Mouse (Mus musculus) thymus, postnatal 25 days (tissue): ENCODE results near the gene Defb43.

Experiments used
- DNase-seq: peaks from one replicate; pipeline ENCODE4 v3.0.0; 2022

The Defb43 gene

DNA sequence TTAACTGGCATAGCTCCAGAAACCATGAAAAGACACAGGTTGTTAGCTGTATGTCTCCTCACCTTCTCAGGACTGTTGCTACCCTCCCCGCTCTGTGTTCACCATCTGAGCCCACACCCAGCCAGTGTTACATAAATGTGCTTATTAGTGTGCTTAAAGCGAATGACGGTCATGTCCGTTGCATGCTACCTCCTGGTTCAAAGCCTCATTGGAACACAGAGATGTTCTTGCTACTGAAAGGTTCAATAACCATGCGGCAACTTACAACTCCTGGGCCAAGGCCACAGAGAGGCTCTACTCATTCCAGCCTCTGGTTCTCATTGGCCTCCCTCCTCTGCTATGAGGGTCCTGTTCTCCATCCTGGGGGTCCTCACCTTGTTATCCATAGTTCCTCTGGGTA is at the start of gene Defb43:
Defb43 (plus strand) TSS at position 301 of the 400 bp plus-strand sequence.
- DNase-seq = no peak

DNA sequence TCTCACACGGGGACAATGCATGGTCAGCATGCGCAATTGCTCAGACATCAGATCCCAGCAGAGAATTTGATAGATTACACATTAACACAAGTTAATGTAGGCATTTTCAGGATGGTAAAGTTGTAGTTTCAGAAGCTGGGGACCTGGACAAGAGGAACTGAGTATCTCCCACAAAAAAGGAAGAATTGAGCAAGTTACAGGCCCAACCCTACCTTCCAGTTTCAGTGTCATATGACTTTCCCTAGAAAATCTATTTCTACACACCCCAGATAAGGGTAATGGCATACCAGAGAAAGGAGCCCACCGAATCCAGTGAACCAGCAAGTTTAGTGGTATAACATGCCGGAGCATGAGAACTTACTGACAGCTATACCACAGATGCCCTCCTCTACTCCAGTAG is 47.9 kb upstream of the Defb43 start:
- DNase-seq = no peak

DNA sequence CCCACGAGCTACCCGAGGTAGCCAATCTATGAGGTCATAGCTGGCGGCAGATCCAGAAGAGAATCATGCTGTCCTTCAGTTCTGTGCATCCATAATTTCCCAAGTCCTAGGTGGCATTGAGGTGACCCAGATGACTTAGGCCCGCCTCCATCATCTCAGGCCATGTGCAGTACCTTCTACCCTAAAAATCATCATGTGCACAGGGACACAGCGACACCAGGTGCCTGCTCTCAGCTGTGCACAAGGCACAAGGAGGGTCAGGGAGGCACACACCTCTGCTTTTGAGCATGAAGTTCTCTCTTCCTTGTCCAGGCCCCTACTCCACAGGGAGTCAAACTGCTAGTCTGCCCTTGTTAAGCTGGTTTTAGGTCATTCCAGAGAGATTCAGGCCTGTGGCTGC is 46.2 kb upstream of the Defb43 start:
- DNase-seq = no peak

DNA sequence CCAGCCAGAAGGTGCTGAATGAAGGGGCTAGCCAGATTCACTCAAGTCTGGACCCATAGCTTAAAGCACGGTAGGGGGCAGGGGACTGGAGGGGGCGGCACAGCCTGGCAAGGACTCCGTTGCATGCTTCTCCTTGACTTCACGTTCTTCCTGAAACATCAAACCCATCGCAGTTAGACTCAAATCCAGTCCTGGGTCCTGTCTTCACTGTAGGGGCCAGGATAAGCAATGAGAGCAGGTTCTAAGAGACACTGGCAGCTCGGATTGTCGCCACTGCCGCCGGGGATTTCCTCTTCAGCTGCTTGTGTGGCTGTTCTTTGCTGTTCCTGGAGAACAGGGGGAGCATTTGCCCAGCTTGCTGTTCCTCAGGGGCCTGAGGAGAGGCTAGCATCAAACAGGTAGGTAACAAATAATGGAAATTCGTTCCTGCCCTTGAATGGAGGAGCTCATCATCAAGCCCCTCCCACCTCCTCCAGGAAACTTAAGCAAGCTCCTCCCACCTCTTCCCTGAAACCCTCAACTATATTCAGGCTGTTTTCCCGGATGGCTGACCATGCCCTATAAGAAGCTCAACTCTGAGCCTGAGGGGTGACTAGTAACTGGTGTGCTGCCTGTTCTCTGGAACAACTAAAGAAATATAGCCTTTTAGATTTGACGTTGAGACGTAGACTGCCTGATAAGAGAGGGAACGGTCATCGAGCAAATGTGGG is 45.6 kb upstream of the Defb43 start:
- no peak for DNase-seq

DNA sequence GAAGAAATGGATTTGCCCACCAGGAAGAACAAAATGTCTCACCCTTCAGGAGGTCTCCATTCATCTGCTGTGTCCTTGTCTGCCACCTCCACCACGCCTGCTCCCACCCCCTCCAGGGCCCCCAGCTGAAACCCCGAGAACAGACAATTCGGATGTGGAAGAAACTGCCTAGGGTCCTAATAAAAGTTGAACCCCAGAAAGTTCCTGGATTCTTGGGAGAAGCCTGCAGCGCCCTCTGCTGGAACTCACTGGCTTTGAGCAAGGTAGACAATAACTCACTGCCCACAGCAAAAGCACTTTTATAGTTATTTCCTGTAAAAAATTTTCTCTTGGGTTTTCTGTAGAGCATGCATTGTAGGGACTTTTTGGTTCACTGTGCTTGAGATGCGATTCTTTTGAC is 36.5 kb upstream of the Defb43 start:
- peak; percentile 73 for DNase-seq

DNA sequence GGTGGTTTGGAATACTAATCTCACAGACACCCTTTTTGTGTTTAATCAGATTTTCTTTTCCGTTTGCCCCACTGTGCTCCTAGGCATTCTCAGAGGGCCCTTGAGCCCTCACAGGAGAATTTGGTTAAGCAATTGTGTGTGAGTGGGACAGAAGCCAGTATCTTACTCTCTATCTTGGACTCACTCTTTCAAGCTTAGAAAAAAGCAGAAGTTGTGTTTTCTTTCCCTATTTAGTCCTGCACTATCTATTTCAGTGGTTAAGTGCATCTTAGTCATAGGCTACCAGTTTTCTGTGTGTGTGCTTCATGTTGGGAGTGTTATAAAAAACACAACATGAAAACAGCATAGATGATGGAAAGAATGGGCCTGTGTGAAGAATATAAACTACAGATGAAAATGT is 31.8 kb upstream of the Defb43 start:
- DNase-seq = no peak

DNA sequence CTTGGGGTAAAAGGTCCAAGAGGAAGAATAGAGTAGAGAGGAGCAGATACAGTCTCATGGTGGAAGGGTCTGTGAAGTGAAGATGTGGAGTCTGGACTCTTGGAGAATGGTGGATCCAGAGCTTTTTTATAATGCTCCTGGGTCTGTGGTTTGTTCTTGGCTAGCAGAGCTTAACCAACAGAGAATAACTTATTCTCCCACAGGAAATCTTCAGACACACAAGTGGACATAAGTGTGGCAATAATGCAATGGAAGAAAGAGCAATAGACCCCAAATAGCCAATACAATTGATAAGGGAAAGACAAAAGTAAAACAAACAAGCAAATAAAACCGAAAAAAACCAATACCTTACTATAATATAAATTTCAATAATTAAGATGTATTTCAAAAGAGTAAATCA is 27.2 kb upstream of the Defb43 start, which contains the start of gene Defb48:
Defb48 (minus strand) TSS at position 101 of the 400 bp plus-strand sequence.
- DNase-seq = no peak

DNA sequence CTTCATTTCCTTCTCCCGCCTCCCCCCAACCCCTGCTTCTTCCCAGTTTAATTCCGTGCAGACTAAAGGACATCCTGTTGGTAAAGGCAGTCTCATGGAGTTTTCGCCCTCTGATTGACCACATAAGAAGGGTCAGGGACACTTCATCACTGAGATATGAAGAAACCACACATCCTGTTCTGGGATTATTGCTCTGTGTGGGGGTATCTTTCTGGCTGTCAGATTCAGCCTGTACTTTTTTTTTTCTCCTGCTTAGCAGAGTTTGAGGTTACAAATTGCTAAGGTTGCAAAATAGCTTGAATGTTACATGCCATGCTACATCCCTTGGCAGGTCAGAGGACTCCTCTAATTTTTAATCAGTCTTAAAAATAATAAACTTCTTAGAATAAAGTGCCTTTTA is 20.3 kb upstream of the Defb43 start:
- no peak for DNase-seq

DNA sequence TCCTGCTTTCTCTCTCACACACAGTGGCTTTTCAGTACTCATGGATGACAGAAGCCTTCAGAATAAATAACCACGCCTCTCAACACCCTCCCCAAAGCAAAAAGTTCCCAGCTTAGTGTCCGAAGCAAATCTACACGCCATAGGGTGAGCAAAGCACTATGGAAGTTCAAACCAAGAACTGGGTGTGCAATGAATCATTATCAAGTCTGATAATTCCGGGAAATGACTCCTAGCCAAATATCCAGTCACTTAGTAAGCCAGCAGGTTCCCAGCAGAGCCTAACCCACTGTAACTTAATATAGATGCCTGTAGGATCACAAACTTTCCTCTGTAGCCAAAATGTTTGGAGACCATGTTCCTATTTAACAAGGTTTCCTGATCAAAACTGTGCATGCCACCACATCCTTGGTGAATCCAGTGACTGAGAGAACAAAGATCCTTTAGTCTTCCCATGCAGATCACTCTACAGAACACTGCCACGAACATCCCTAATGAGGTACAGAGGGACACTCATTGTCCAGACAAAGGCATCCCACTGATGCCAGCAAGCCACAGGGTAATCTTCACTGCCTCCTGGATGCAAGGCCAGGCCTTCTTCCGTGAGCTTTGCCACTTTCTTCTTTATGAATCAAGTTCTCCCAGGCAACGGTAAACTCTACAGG is 19.6 kb upstream of the Defb43 start:
- DNase-seq = no peak

DNA sequence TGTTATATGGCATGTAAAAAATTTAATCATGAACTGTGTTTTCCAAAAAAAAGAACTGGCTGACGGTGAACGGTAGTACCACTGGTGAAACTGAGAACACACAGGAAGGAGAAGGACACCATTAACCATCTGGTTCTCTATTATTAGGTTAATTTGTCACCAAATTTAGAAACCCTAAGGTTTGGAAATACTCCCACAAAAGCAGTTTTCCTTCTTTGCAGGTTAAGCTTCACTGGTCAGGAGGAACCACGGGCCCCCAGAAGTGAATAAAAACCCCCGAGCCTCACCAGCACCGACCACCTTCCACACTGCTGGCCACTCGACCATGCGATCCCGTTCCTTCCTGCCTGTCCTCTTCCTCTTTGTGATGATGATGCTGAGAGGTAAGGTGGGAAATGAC is 13.8 kb upstream of the Defb43 start, which contains the start of gene Defb47:
Defb47 (plus strand) TSS at position 301 of the 400 bp plus-strand sequence.
- DNase-seq = no peak

DNA sequence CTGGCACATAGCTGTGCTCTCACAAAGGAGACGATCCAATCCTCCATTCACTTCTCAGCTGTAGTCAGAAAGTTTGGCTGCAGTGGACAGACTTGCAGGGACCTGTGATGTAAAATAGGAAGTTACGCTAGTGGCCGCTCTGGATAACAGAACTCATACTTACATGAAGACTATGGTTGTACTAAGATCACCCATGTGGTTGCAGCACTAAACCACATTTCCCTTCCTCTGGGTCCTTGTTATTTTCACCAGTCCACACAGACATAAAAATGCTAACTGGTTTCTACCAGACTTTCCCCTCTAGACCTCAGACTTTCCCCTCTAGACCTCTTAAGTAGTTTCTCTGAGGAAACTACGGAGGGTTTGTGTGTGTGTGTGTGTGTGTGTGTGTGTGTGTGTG is 12.6 kb upstream of the Defb43 start:
- no peak for DNase-seq

DNA sequence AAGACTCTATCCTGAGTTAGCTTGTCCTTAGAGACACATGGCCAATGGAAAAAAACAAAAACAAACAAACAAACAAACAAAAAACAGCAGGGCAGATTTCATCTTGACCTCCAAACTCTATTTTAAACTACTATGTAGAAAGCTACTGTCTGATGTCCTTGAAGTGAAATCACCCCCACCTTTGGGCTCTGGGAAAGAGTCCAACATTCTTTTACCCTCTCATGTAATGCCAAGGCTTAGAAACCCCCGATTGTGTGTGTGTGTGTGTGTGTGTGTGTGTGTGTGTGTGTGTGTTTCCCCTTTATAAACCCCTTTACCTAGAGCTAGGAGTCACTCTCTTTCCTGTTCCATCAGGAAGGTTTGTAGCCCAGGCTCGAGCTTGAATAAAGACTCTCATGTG is 9.0 kb upstream of the Defb43 start:
- DNase-seq = no peak

DNA sequence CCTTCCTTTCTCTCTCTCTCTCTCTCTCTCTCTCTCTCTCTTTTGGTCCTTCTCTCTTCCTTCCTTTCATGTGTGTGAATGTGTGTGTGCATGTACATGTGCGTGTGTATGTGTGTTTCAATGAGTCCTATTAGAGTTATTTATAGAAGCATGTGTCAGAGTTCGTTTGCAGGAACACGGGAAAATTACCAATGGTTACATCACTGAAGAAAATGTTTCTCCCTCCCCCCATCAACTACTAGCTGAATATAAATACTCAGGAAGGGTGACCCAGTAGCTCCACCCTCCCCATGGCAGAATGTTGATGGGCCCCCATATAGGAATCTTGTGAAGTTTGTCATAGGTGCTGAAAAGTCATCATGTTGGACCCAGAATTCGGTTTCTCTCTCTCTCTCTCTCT is 1.5 kb downstream of the Defb43 start:
- no peak for DNase-seq

DNA sequence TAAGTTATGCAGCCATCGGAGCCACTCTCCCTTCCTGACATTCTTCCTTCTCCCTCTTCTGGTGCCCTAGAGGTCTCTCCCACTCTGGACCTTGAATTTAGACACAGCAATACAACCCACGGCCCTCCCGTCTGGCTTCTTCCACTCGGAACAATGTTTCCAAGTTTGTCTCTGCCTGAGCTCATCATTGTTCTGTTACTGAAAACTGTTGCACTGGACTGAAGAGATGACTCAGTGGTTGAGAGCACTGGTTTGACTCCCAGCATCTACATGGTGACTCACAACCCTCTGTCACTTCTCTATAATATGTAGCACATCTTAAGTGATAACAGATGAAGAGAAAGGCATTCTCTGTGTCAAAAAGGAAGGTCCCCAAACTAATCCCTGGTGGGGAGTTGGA is 3.1 kb downstream of the Defb43 start:
- no peak for DNase-seq

DNA sequence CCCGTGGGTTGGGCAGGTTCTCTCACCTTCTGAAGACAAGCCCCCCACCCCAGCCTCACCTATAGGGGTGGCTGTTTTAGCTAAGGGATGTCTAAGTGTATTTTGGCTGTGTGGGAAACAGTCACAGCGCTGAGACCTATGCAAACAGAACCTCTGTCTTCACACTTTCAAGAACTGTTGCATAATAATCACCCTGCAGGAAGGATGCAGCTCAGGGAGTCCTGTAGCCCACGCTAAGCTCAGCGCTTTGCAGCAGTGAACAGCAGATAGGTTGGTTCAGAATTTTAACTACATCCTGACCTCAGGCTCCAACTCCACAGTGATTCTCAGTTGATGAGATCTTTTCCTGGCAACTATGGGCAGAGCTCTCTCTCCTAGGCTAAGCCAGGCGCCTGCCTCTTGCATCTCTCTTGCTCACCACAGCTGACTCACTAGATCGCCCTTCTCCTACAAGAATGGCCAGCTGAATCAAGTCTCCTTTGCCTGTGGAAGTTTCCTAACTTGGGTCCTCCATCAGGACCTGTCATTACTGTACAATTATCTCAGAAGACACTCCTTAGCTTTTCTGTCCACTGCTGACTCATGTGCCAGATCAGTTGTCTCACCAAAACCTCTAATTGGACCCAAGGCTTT is 9.1 kb downstream of the Defb43 start:
- no peak for DNase-seq

DNA sequence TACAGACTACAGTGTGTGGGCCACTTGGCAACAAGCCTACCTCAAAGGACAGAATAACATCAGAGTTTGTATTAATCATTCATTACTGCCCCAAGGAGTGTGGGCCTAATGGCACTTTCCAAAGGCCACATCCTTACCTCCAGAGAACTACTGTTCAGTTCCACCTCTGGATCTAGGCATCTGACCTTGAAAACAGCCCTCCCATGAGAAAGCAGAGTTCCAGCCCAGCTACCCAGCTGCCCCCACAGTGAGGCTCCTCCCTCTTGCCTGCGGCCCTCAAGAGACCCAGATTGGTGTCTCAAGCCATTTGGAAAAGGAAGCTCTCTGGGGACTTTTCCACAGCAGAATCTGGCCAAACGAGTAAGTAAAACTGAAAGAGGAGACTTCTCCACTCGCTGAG is 35.1 kb downstream of the Defb43 start, which contains the start of gene Defb42:
Defb42 (plus strand) TSS at position 301 of the 400 bp plus-strand sequence.
- DNase-seq = no peak

DNA sequence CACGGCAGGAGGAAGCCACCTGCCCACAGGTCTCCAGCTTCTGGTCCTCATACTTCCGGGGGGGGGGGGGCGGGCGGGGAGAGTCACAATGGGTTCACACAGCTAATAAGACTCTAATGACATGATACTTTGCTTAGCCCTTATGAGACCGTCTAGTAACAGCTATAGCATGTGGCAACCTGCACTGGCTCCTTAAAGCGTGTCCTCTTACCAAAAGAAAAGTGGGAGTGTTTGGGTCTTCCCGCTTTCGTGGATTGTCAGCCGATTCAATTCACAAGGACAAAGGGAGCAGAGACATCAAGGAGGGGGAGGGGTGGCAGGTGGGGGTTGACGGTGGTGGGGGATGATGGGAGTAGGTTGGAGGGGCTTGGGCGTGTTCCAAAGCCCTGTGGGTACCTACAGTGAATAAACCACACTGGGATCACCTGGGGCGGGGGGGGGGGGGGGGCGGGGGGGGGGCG is 38.4 kb downstream of the Defb43 start, which contains the start of gene Defb30:
Defb30 (minus strand) TSS at position 51 of the 461 bp plus-strand sequence.
- no peak for DNase-seq

DNA sequence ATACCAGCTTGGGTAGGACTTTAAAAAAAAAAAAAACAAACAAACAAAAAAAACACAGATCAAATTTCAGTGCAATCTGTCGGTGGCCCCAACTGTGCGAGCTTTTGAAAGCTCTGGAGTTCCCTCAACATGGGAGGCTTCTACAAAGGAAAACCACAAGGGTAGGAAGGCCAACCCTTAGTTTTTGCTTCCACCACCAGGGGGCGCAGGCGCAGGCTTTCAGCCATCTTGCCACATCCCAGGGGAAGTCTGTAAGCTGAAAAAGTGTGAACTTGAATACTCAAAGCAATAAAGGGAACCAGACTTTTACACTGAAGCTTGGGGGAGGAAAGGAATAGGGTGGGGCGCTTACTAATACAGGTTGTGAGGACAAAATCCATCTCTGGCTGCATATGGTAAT is 39.2 kb downstream of the Defb43 start:
- DNase-seq = peak; percentile 67

DNA sequence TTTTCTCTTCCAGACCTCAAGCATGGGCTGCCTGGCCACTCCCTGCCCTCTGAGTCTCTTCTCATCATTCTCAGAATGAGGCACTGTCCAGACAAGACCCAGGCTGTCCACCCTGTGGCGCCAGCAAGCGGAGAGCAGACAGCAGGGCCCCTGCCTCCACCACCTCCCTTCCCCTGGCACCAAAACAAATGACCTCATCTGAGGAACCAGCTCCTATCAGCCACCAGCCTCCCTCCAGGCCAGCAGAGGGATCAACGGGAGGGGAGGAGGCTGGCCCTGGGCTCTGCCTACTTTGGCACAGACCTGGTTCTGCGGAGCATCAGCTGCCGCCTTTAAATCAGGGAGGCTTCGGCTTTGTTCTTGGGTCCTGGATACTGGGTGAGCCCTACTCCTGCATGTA is 43.2 kb downstream of the Defb43 start:
- no peak for DNase-seq

DNA sequence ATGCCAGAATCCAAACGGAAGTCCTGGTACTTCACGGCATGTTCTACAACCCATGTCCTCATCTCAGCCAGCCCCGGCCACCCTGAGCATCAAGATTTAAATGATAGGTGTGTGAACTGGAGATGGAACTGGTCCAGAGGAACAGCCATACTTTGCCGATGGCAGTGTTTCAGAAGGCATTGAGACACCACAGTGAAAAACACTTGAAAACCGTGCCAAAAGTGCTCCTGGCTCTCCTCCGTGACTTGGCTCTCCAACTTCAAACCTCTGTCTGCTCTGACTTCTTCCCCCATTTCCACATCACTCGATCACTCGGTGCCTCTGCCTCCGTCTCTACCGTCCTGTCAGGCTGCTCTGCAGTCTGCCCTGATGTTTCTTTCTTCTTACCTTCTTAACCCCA is 48.8 kb downstream of the Defb43 start:
- DNase-seq = no peak

DNA sequence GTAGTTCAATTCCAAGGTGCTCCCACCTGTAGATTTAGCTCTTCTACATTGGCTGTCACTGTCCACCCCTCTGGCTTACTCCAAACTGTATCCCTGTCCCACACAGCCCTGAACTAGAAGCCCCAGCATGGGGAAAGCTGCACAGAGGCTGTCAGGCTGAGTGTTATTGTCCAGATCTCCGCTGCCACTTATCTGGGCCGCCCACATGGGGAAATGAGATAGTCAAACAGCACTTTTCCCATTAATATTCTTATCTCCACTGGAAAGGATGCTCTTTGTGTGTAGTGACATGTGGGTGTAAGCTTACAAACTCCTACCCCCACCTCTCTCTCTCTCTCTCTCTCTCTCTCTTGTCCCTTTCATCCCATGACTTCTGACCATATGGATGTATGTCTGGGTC is 50.6 kb downstream of the Defb43 start:
- no peak for DNase-seq

DNA sequence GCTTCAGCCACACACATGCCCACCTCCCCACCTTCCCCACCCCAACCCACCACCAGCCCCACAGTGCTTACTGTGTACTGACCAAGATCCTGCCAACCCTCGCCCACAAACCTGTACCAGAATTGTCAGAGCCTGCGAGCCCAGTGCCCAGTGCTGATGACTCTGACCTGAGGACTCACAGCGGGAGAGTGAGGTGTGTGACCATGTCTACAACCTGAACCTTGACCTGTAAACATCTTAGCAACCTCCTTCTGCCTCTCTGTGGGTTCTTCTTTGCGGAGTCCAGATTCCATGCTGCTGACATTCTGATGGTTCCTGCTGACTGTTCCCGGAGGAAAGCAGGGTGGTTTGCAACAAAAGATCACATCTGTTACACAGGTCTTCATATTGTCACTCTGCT is 53.8 kb downstream of the Defb43 start:
- no peak for DNase-seq

DNA sequence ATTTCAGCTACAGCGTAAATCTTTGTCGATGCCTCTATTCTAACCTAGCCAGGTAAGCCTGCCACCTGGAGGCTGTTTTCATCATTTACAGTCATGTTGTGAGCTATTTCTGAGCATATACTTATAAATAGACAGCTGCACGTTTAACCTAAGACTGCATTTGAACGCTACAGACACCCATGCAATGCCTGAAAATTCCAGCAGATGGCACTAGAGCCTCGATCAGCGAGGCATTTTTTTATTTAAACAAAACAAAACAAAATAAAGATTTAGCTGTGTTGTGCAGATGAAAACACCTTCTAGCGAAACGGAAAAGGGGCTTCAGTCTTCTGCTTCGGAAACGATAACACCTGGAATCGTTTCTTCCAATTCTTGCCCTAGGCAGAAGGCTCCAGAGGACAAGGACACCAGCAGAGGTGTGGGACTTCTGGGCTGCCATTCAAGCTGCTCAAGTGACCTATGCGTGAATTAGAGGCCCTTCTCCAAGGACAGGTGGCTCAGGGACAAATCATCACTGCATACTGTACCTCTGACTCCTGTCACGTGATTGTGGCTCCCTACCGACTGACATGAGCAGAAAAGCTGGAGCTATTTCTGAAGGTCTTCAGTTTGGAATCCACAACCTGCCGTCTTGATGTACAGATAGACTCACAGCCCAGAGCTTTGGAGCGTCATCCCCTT is 55.2 kb downstream of the Defb43 start:
- peak; percentile 59 for DNase-seq
